Mouse (Mus musculus) liver, embryonic 15.5 days (tissue): ENCODE measurements around the gene Sept7. TPM values are rescaled to one million over a fixed set of nuclear protein-coding genes. Genes with fewer than 3 reads are reported as not detected.
A peak's percentile ranks its signal among the peaks of the same experiment; 100 is the strongest.
"Not testable (repeated sequence)": the region's sequence is repeated elsewhere in the genome, so short reads cannot be mapped to it uniquely, and the experiment has no call there.

Experiments
- ATAC-seq: fragments of 200-750 bp; cut with Nextera tagmentation; 2 replicates; pipeline ENCODE4 v1.8.0; 2017; ENCODE audit warnings: moderate number of reproducible peaks, mild to moderate bottlenecking, moderate library complexity; ENCODE audit not compliant: insufficient read depth
- H3K27ac ChIP-seq: fragments of 300-500 bp; sonication (generic); replicated peaks from 2 replicates; pipeline ENCODE4 v1.5.1; 2015; ENCODE audit warnings: mild to moderate bottlenecking, inconsistent platforms
- H3K27me3 ChIP-seq: fragments of 300-500 bp; sonication (generic); 2 replicates; pipeline ENCODE4 v1.6.1; 2015; ENCODE audit warnings: mild to moderate bottlenecking, inconsistent platforms
- H3K36me3 ChIP-seq: fragments of 300-500 bp; sonication (generic); replicated peaks from 2 replicates; pipeline ENCODE4 v1.6.1; 2015; ENCODE audit warnings: moderate library complexity, mild to moderate bottlenecking, inconsistent platforms
- H3K4me1 ChIP-seq: fragments of 300-500 bp; sonication (generic); replicated peaks from 2 replicates; pipeline ENCODE4 v1.6.1; 2015; ENCODE audit warnings: inconsistent platforms
- H3K4me2 ChIP-seq: fragments of 300-500 bp; sonication (generic); 2 replicates; pipeline ENCODE4 v1.6.1; 2015; ENCODE audit warnings: moderate library complexity, mild to moderate bottlenecking, inconsistent platforms
- H3K4me3 ChIP-seq: fragments of 300-500 bp; sonication (generic); replicated peaks from 2 replicates; pipeline ENCODE4 v1.5.1; 2015; ENCODE audit warnings: mild to moderate bottlenecking, inconsistent platforms
- H3K9ac ChIP-seq: fragments of 300-500 bp; sonication (generic); 2 replicates; pipeline ENCODE4 v1.6.1; 2015; ENCODE audit warnings: moderate library complexity, mild to moderate bottlenecking, inconsistent platforms
- H3K9me3 ChIP-seq: fragments of 300-500 bp; sonication (generic); replicated peaks from 2 replicates; pipeline ENCODE4 v1.6.1; 2016; ENCODE audit warnings: inconsistent platforms
- WGBS: fragments of 180-500 bp; shearing (Covaris S2); methylation state at CpG from one replicate; pipeline ENCODE4 v1.1.7; 2015; ENCODE audit warnings: mixed read lengths; ENCODE audit not compliant: insufficient replicate concordance; 5-methylcytosine and 5-hydroxymethylcytosine counted together
- polyA plus RNA-seq: library from polyadenylated mRNA; unstranded; fragments of >200 nt; fragmentation: Nextera tagmentation; extraction: Ambion mirVana; gene quantifications from 2 replicates; pipeline ENCODE4 v1.2.1, GENCODE M21; 2015

The Sept7 gene
- polyA plus RNA-seq, 1 experiment from 2014 or later: 89.8 TPM

GRCm38 (mm10) chr9:25241065-25241464 lies 11.2 kb upstream of the Sept7 start:
- Histone ChIP-seq H3K4me3 (no peak overlapping the region), H3K36me3 (no peaks in the 10 kb centered on the region), H3K4me1 (no peaks in the 10 kb centered on the region), H3K27me3 (no peaks in the 10 kb centered on the region), H3K9me3 (no peaks in the 10 kb centered on the region), H3K4me2 (no peak overlapping the region), H3K9ac (no peak overlapping the region), H3K27ac (no peak overlapping the region)
- 59% methylated on average over 3 of the region's 3 CpGs for WGBS
- ATAC-seq: no peak

- H3K4me3 ChIP-seq, H3K36me3 ChIP-seq, H3K4me1 ChIP-seq, H3K9ac ChIP-seq, ATAC-seq, H3K4me2 ChIP-seq, H3K9me3 ChIP-seq, H3K27ac ChIP-seq, H3K27me3 ChIP-seq: not testable (repeated sequence)
- WGBS: 73% methylated on average over 5 of the region's 5 CpGs
Measured at GRCm38 (mm10) chr9:25241783-25242182, 10.5 kb upstream of the Sept7 start.

- Histone ChIP-seq H3K36me3 (no peaks in the 10 kb centered on the region), H3K9me3 (no peaks in the 10 kb centered on the region), H3K4me2 (no peak overlapping the region), H3K27me3 (no peaks in the 10 kb centered on the region), H3K4me3 (no peak overlapping the region), H3K4me1 (no peaks in the 10 kb centered on the region), H3K27ac (no peak overlapping the region), H3K9ac (no peak overlapping the region)
- ATAC-seq: no peak
- WGBS: 77% methylated on average over 3 of the region's 3 CpGs
Measured at GRCm38 (mm10) chr9:25242266-25242665, 10.0 kb upstream of the Sept7 start.

- Histone ChIP-seq H3K4me3 (no peak overlapping the region), H3K4me2 (no peak overlapping the region), H3K27ac (no peak overlapping the region), H3K27me3 (no peaks in the 10 kb centered on the region), H3K36me3 (no peaks in the 10 kb centered on the region), H3K9me3 (no peaks in the 10 kb centered on the region), H3K9ac (no peak overlapping the region), H3K4me1 (no peaks in the 10 kb centered on the region)
- 49% methylated on average over 4 of the region's 4 CpGs for WGBS
- no peak for ATAC-seq
Measured at GRCm38 (mm10) chr9:25243926-25244657, 8.1 kb upstream of the Sept7 start.

- Histone ChIP-seq H3K27ac (no peak overlapping the region), H3K4me3 (no peak overlapping the region), H3K36me3 (no peaks in the 10 kb centered on the region), H3K9me3 (no peaks in the 10 kb centered on the region), H3K9ac (no peak overlapping the region), H3K4me2 (no peak overlapping the region), H3K27me3 (no peaks in the 10 kb centered on the region), H3K4me1 (no peaks in the 10 kb centered on the region; the same call in 1 of the 2 replicates)
- ATAC-seq: no peak
- 66% methylated on average over 4 of the region's 4 CpGs for WGBS
Measured at GRCm38 (mm10) chr9:25245125-25245524, 7.1 kb upstream of the Sept7 start.

GRCm38 (mm10) chr9:25246508-25246907 lies 5.7 kb upstream of the Sept7 start:
- no peaks in the 10 kb centered on the region for H3K36me3 ChIP-seq
- WGBS: 79% methylated on average over 3 of the region's 3 CpGs
- H3K4me1 ChIP-seq: peaks cover 3% of the 10 kb centered on the region
- no peak for ATAC-seq
- H3K9me3 ChIP-seq: no peaks in the 10 kb centered on the region
- no peak overlapping the region for H3K4me3 ChIP-seq
- no peak overlapping the region for H3K4me2 ChIP-seq
- no peaks in the 10 kb centered on the region for H3K27me3 ChIP-seq
- H3K27ac ChIP-seq: no peak overlapping the region
- no peak overlapping the region for H3K9ac ChIP-seq

GRCm38 (mm10) chr9:25251174-25251573 lies 1.1 kb upstream of the Sept7 start:
- 4% methylated on average over 6 of the region's 6 CpGs for WGBS

GRCm38 (mm10) chr9:25251611-25252282 lies 492 bp upstream of the Sept7 start:
- WGBS: under 1% methylated on average over 41 of the region's 41 CpGs

More at GRCm38 (mm10) chr9:25251174-25251573, 1.1 kb upstream of the Sept7 start:
- no peak for ATAC-seq
- no peaks in the 10 kb centered on the region for H3K9me3 ChIP-seq
- H3K27me3 ChIP-seq: no peaks in the 10 kb centered on the region
- H3K36me3 ChIP-seq: no peaks in the 10 kb centered on the region
- H3K4me1 ChIP-seq: peaks cover 22% of the 10 kb centered on the region
- H3K9ac ChIP-seq: peak overlapping the region; percentile 99
- H3K4me3 ChIP-seq: peak overlapping the region; percentile 96
- H3K4me2 ChIP-seq: peak overlapping the region; percentile 87
- peak overlapping the region; percentile 99 for H3K27ac ChIP-seq

GRCm38 (mm10) chr9:25252759-25253477 lies 679 bp downstream of the Sept7 start:
- peaks cover 25% of the 10 kb centered on the region for H3K4me1 ChIP-seq
- H3K27me3 ChIP-seq: no peaks in the 10 kb centered on the region
- peak overlapping the region; percentile 99 for H3K27ac ChIP-seq
- WGBS: under 1% methylated on average over 59 of the region's 78 CpGs
- peak; percentile 61 for ATAC-seq
- peak overlapping the region; percentile 96 for H3K4me3 ChIP-seq
- no peaks in the 10 kb centered on the region for H3K36me3 ChIP-seq
- H3K9me3 ChIP-seq: no peaks in the 10 kb centered on the region
- peak overlapping the region; percentile 99 for H3K9ac ChIP-seq
- H3K4me2 ChIP-seq: peak overlapping the region; percentile 87

More at GRCm38 (mm10) chr9:25251611-25252282, 492 bp upstream of the Sept7 start:
- Histone ChIP-seq H3K4me1 (peaks cover 24% of the 10 kb centered on the region), H3K9ac (peak overlapping the region; percentile 99), H3K4me3 (peak overlapping the region; percentile 96), H3K27ac (peak overlapping the region; percentile 99), H3K9me3 (no peaks in the 10 kb centered on the region), H3K4me2 (peak overlapping the region; percentile 87), H3K27me3 (no peaks in the 10 kb centered on the region), H3K36me3 (no peaks in the 10 kb centered on the region)
- ATAC-seq: peak; percentile 77

- H3K9me3 ChIP-seq: no peaks in the 10 kb centered on the region
- H3K4me3 ChIP-seq: peak overlapping the region; percentile 96
- no peaks in the 10 kb centered on the region for H3K27me3 ChIP-seq
- no peak for ATAC-seq
- peak overlapping the region; percentile 87 for H3K4me2 ChIP-seq
- H3K36me3 ChIP-seq: no peaks in the 10 kb centered on the region
- 4% methylated on average over 3 of the region's 3 CpGs for WGBS
- peak overlapping the region; percentile 99 for H3K27ac ChIP-seq
- H3K4me1 ChIP-seq: peaks cover 25% of the 10 kb centered on the region
- H3K9ac ChIP-seq: peak overlapping the region; percentile 99
Measured at GRCm38 (mm10) chr9:25253478-25253824, 1.2 kb downstream of the Sept7 start.

- no peaks in the 10 kb centered on the region for H3K27me3 ChIP-seq
- H3K4me1 ChIP-seq: peaks cover 9% of the 10 kb centered on the region; the same call in 1 of the 2 replicates
- no peak overlapping the region for H3K9ac ChIP-seq
- no peak overlapping the region for H3K4me2 ChIP-seq
- H3K4me3 ChIP-seq: no peak overlapping the region
- 77% methylated on average over 3 of the region's 3 CpGs for WGBS
- H3K36me3 ChIP-seq: peaks cover 3% of the 10 kb centered on the region
- H3K9me3 ChIP-seq: no peaks in the 10 kb centered on the region
- H3K27ac ChIP-seq: no peak overlapping the region
- no peak for ATAC-seq
Measured at GRCm38 (mm10) chr9:25260411-25260810, 8.2 kb downstream of the Sept7 start.
